Mouse (Mus musculus) kidney, embryonic 14.5 days (tissue): ENCODE measurements around the gene Pecr. TPM values are rescaled to one million over a fixed set of nuclear protein-coding genes. Genes with fewer than 3 reads are reported as not detected.
A peak's percentile ranks its signal among the peaks of the same experiment; 100 is the strongest.

Experiments used
- ATAC-seq: fragments of 200-750 bp; cut with Nextera tagmentation; 2 replicates; pipeline ENCODE4 v1.8.0; 2017; ENCODE audit warnings: moderate number of reproducible peaks, mild to moderate bottlenecking, moderate TSS enrichment, moderate library complexity; ENCODE audit not compliant: low FRiP score, low TSS enrichment
- H3K27ac ChIP-seq: fragments of 300-500 bp; sonication (generic); 2 replicates; pipeline ENCODE4 v1.5.1; 2014; ENCODE audit warnings: low read depth, mild to moderate bottlenecking, low read length, moderate library complexity, mixed read lengths
- H3K27me3 ChIP-seq: fragments of 300-500 bp; sonication (generic); 2 replicates; pipeline ENCODE4 v1.6.1; 2014; ENCODE audit warnings: mild to moderate bottlenecking, low read length; ENCODE audit not compliant: control insufficient read depth, insufficient read depth
- H3K36me3 ChIP-seq: fragments of 300-500 bp; sonication (generic); 2 replicates; pipeline ENCODE4 v1.6.1; 2014; ENCODE audit warnings: low read length, mixed read lengths; ENCODE audit not compliant: control insufficient read depth, insufficient read depth
- H3K4me1 ChIP-seq: fragments of 300-500 bp; sonication (generic); 2 replicates; pipeline ENCODE4 v1.6.1; 2014; ENCODE audit warnings: low read length, mixed read lengths; ENCODE audit not compliant: control insufficient read depth, insufficient read depth
- H3K4me2 ChIP-seq: fragments of 300-500 bp; sonication (generic); replicated peaks from 2 replicates; pipeline ENCODE4 v1.6.1; 2014; ENCODE audit warnings: low read depth, mild to moderate bottlenecking, low read length
- H3K4me3 ChIP-seq: fragments of 300-500 bp; sonication (generic); 2 replicates; pipeline ENCODE4 v1.5.1; 2014; ENCODE audit warnings: mild to moderate bottlenecking, low read length
- H3K9ac ChIP-seq: fragments of 300-500 bp; sonication (generic); 2 replicates; pipeline ENCODE4 v1.6.1; 2014; ENCODE audit warnings: low read depth, mild to moderate bottlenecking, low read length, moderate library complexity
- H3K9me3 ChIP-seq: fragments of 300-500 bp; sonication (generic); 2 replicates; pipeline ENCODE4 v1.6.1; 2016; ENCODE audit warnings: low read length; ENCODE audit not compliant: control insufficient read depth
- WGBS: fragments of 180-500 bp; shearing (Covaris S2); extraction: QIAGEN DNeasy Blood & Tissue Kit; methylation state at CpG from one replicate; pipeline ENCODE4 v1.1.7; 2014; 5-methylcytosine and 5-hydroxymethylcytosine counted together
- polyA plus RNA-seq: library from polyadenylated mRNA; unstranded; fragments of >200 nt; fragmentation: Nextera tagmentation; extraction: Ambion mirVana; gene quantifications from 2 replicates; pipeline ENCODE4 v1.2.1, GENCODE M21; 2014

Pecr gene
- polyA plus RNA-seq, 1 experiment from 2014 or later: 46.0 TPM

DNA sequence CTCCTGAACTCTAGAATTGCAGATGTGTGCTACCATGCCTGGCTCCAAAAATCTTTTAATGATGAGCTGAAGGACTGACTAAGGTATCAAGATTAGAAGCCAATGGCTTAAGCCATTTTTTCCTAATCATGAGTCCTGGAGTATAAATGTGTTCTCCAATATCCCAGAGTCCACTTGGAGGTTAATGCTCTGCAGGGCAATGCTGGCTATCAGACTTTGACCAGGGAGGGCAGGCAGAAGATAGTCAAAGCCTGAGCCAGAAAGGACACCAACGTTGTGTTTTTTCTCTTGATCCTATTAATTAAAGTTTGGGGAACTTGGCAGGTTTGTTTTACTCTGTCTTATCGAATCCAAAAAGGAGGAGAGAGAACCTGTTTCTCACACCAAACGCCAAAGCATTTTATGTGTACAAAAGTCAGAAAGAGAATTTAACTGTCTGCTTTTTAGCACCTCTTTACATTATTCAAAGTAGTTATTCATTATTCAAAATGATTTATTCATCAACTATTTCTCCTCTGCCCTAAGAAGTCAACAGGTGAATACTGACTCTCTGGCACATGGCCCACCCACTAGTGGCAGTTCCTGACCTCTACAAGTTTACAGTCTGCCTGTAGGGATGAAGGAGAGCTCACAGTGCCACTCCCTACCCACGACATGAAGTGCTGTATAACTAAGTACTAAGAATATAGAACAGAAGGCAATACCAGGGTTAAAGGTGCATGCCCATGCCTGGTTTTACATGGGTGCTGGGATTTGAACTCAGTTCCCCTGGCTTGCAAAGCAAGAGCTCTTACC is 10.0 kb upstream of the Pecr start:
- Histone ChIP-seq H3K4me2 (no peak overlapping the region), H3K9me3 (no peaks in the 10 kb centered on the region), H3K4me3 (no peak overlapping the region), H3K36me3 (no peaks in the 10 kb centered on the region), H3K9ac (no peak overlapping the region), H3K4me1 (no peaks in the 10 kb centered on the region), H3K27ac (no peak overlapping the region), H3K27me3 (no peaks in the 10 kb centered on the region)
- 69% methylated on average over 4 of the region's 4 CpGs for WGBS
- ATAC-seq: no peak

DNA sequence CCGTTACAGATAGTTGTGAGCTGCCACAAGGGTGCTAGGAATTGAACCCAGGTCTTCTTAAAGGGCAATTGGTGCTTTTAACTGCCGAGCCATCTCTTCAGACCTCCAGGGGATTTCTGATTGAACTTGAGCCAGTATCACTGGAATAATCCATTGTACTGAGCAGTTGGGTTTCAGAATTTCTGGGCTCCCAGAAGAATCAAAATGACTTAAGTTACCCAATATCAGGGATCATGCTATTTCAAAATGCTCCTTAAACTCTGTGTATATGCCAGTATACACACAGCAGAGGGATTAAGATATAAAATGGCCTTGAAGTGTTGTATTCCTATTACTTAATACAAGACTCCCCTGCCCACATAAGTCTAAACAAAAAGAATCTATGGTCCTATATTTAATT is 7.8 kb upstream of the Pecr start:
- no peak overlapping the region for H3K9ac ChIP-seq
- no peak for ATAC-seq
- WGBS: 84% methylated on average over 2 of the region's 2 CpGs
- H3K4me3 ChIP-seq: no peak overlapping the region
- no peaks in the 10 kb centered on the region for H3K36me3 ChIP-seq
- H3K4me1 ChIP-seq: peaks cover 3% of the 10 kb centered on the region; the same call in 1 of the 2 replicates
- no peaks in the 10 kb centered on the region for H3K27me3 ChIP-seq
- no peak overlapping the region for H3K27ac ChIP-seq
- H3K4me2 ChIP-seq: no peak overlapping the region
- H3K9me3 ChIP-seq: no peaks in the 10 kb centered on the region

- Histone ChIP-seq H3K36me3 (no peaks in the 10 kb centered on the region), H3K9me3 (no peaks in the 10 kb centered on the region), H3K27ac (no peak overlapping the region), H3K4me3 (no peak overlapping the region), H3K9ac (no peak overlapping the region), H3K4me2 (no peak overlapping the region), H3K27me3 (no peaks in the 10 kb centered on the region), H3K4me1 (peaks cover 6% of the 10 kb centered on the region; the same call in 1 of the 2 replicates)
- no peak for ATAC-seq
- 98% methylated on average over 4 of the region's 4 CpGs for WGBS
Observed at GRCm38 (mm10) chr1:72291421-72291820, 7.3 kb upstream of the Pecr start.

DNA sequence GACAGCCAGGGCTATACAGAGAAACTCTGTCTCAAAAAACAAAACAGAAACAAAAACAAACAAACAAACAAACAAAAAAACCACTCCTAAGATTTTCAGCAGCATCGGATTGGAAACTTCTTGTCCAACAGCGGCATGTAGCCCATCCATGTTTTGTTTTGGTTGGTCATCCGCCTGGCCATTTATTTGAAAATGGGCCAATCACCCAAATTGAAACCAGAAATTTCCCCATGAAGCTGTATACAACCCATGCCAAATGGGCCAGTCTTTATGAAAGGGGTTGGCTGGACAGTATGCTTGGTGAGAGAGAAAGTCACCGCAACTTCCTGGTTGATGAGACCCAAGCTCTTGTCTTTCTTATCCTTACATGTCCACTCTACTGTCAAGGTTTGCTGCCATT is 6.8 kb upstream of the Pecr start:
- 94% methylated on average over 4 of the region's 4 CpGs for WGBS
- no peak overlapping the region for H3K27ac ChIP-seq
- H3K27me3 ChIP-seq: no peaks in the 10 kb centered on the region
- H3K4me2 ChIP-seq: no peak overlapping the region
- no peaks in the 10 kb centered on the region for H3K9me3 ChIP-seq
- peaks cover 6% of the 10 kb centered on the region; the same call in 1 of the 2 replicates for H3K4me1 ChIP-seq
- no peak for ATAC-seq
- no peaks in the 10 kb centered on the region for H3K36me3 ChIP-seq
- no peak overlapping the region for H3K9ac ChIP-seq
- no peak overlapping the region for H3K4me3 ChIP-seq

- Histone ChIP-seq H3K4me1 (peaks cover 6% of the 10 kb centered on the region; the same call in 1 of the 2 replicates), H3K36me3 (no peaks in the 10 kb centered on the region), H3K27ac (peak overlapping the region; percentile 79), H3K27me3 (no peaks in the 10 kb centered on the region; the same call in 1 of the 2 replicates), H3K4me2 (no peak overlapping the region), H3K4me3 (no peak overlapping the region), H3K9ac (no peak overlapping the region), H3K9me3 (no peaks in the 10 kb centered on the region)
- WGBS: 63% methylated on average over 4 of the region's 4 CpGs
- no peak for ATAC-seq
Observed at GRCm38 (mm10) chr1:72288527-72289150, 4.5 kb upstream of the Pecr start.

DNA sequence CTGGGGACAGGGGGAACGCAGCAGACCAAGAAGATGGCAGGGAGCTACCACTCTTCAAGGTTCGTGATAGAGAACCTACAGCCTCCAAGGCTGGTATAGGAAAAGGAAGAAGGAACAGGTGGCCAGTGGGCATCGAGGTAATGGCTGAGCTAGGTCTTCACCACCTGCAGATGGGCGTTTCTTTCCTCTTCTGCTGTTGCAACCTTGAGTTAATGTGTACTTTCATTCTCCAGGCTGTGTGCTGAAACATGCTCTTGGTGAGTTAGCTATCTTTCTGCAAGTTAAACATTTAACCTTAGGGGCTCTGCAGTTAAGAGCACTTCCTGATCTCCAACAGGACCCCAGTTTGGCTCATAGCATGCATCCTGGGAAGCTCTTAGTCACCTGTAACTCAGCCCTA is 3.8 kb upstream of the Pecr start:
- WGBS: 76% methylated on average over 4 of the region's 4 CpGs
- peak overlapping the region; percentile 79 for H3K27ac ChIP-seq
- no peak for ATAC-seq

DNA sequence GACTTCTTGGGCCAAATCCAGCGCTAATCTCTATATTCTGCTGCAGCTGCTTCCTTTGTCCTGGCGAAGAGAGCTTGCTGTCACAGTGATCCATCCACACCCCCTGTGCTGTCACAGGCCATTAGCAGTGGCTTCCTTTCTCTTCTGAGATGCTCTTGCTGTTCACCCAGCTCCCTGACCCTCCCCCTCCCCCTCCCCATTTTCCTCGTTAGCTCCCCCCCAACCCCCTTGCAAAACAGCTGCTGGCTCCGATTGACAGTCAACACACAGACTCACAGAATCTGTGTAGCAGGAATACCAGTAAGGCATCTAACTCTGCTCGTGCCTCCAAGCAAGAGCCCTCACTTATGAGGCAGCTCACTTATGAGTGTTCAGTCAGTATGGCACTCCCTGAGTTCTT is 2.8 kb upstream of the Pecr start:
- H3K27ac ChIP-seq: peak overlapping the region; percentile 51; the same call in 1 of the 2 replicates
- ATAC-seq: no peak
- no peaks in the 10 kb centered on the region for H3K36me3 ChIP-seq
- peaks cover 6% of the 10 kb centered on the region; the same call in 1 of the 2 replicates for H3K4me1 ChIP-seq
- 0 out of 2 replicates have a peak overlapping the region, but pooled peaks have one; percentile 2 for H3K9ac ChIP-seq
- H3K9me3 ChIP-seq: no peaks in the 10 kb centered on the region
- H3K4me2 ChIP-seq: no peak overlapping the region
- 33% methylated on average over 5 of the region's 5 CpGs for WGBS
- H3K4me3 ChIP-seq: no peak overlapping the region
- no peaks in the 10 kb centered on the region; the same call in 1 of the 2 replicates for H3K27me3 ChIP-seq

More for the DNA sequence above, 3.8 kb upstream of the Pecr start:
- Histone ChIP-seq H3K36me3 (no peaks in the 10 kb centered on the region), H3K4me2 (no peak overlapping the region), H3K4me3 (no peak overlapping the region), H3K9ac (no peak overlapping the region), H3K9me3 (no peaks in the 10 kb centered on the region), H3K27me3 (no peaks in the 10 kb centered on the region; the same call in 1 of the 2 replicates), H3K4me1 (peaks cover 6% of the 10 kb centered on the region; the same call in 1 of the 2 replicates)

- ATAC-seq: peak; percentile 14
- H3K27me3 ChIP-seq: no peaks in the 10 kb centered on the region; the same call in 1 of the 2 replicates
- peaks cover 6% of the 10 kb centered on the region; the same call in 1 of the 2 replicates for H3K4me1 ChIP-seq
- H3K9me3 ChIP-seq: no peaks in the 10 kb centered on the region
- H3K4me3 ChIP-seq: peak overlapping the region; percentile 66
- no peaks in the 10 kb centered on the region for H3K36me3 ChIP-seq
- H3K4me2 ChIP-seq: peak overlapping the region; percentile 81
- H3K27ac ChIP-seq: no peak overlapping the region
- 3% methylated on average over 5 of the region's 5 CpGs for WGBS
- peak overlapping the region; percentile 32; the same call in 1 of the 2 replicates for H3K9ac ChIP-seq
Observed at GRCm38 (mm10) chr1:72284539-72284938, 425 bp upstream of the Pecr start.

- Histone ChIP-seq H3K4me2 (no peak overlapping the region), H3K9ac (no peak overlapping the region), H3K27me3 (no peaks in the 10 kb centered on the region; the same call in 1 of the 2 replicates), H3K36me3 (no peaks in the 10 kb centered on the region), H3K4me3 (no peak overlapping the region), H3K9me3 (no peaks in the 10 kb centered on the region), H3K27ac (no peak overlapping the region), H3K4me1 (peaks cover 6% of the 10 kb centered on the region; the same call in 1 of the 2 replicates)
- ATAC-seq: no peak
- WGBS: 82% methylated on average over 1 of the region's 1 CpGs
Observed at GRCm38 (mm10) chr1:72282604-72283003, 1.5 kb downstream of the Pecr start.
